Mouse (Mus musculus) lung, postnatal 0 days (tissue): ENCODE results near the gene Gm34653. TPM values are rescaled to one million over a fixed set of nuclear protein-coding genes. Genes with fewer than 3 reads are reported as not detected.
A peak's percentile ranks its signal among the peaks of the same experiment; 100 is the strongest.

Experiments
- ATAC-seq: fragments of 200-750 bp; cut with Nextera tagmentation; 2 replicates; pipeline ENCODE4 v1.8.0; 2017; ENCODE audit warnings: moderate library complexity
- DNase-seq: peaks from one replicate; pipeline ENCODE4 v3.0.0-alpha.2; 2016; ENCODE audit warnings: low spot score
- H3K27ac ChIP-seq: fragments of 300-500 bp; sonication (generic); 2 replicates; pipeline ENCODE4 v1.5.1; 2014; ENCODE audit warnings: antibody characterized with exemption, mild to moderate bottlenecking, low read length, mixed read lengths
- H3K27me3 ChIP-seq: fragments of 300-500 bp; sonication (generic); replicated peaks from 2 replicates; pipeline ENCODE4 v1.6.1; 2014; ENCODE audit warnings: low read length, mixed read lengths; ENCODE audit not compliant: insufficient read depth
- H3K36me3 ChIP-seq: fragments of 300-500 bp; sonication (generic); 2 replicates; pipeline ENCODE4 v1.6.1; 2014; ENCODE audit warnings: low read length, mixed read lengths; ENCODE audit not compliant: insufficient read depth
- H3K4me1 ChIP-seq: fragments of 300-500 bp; sonication (generic); 2 replicates; pipeline ENCODE4 v1.6.1; 2014; ENCODE audit warnings: antibody characterized with exemption, low read depth, low read length, mixed read lengths; ENCODE audit not compliant: insufficient read depth
- H3K4me2 ChIP-seq: fragments of 300-500 bp; sonication (generic); replicated peaks from 2 replicates; pipeline ENCODE4 v1.6.1; 2014; ENCODE audit warnings: low read depth, mild to moderate bottlenecking, low read length, moderate library complexity, mixed read lengths
- H3K4me3 ChIP-seq: fragments of 300-500 bp; sonication (generic); 2 replicates; pipeline ENCODE4 v1.5.1; 2014; ENCODE audit warnings: low read depth, low read length
- H3K9ac ChIP-seq: fragments of 300-500 bp; sonication (generic); replicated peaks from 2 replicates; pipeline ENCODE4 v1.6.1; 2014; ENCODE audit warnings: low read depth, mild to moderate bottlenecking
- H3K9me3 ChIP-seq: fragments of 300-500 bp; sonication (generic); 2 replicates; pipeline ENCODE4 v1.6.1; 2016; ENCODE audit warnings: low read length, mixed read lengths
- CTCF ChIP-seq: IDR thresholded peaks from 2 replicates; pipeline ENCODE4 v1.5.1; 2016; ENCODE audit warnings: antibody characterized with exemption, mild to moderate bottlenecking
- EP300 ChIP-seq: IDR thresholded peaks from 2 replicates; pipeline ENCODE4 v1.6.1; 2016; ENCODE audit warnings: antibody characterized with exemption, mild to moderate bottlenecking, control low read depth
- WGBS: fragments of 180-500 bp; shearing (Covaris S2); extraction: QIAGEN DNeasy Blood & Tissue Kit; methylation state at CpG from one replicate; pipeline ENCODE4 v1.1.7; 2014; 5-methylcytosine and 5-hydroxymethylcytosine counted together
- polyA plus RNA-seq: library from polyadenylated mRNA; unstranded; fragments of >200 nt; fragmentation: Nextera tagmentation; extraction: Ambion mirVana; gene quantifications from 2 replicates; pipeline ENCODE4 v1.2.1, GENCODE M21; 2015

Gm34653 gene
- polyA plus RNA-seq, 1 experiment from 2014 or later: not detected

GRCm38 (mm10) chr2:34874271-34874670, 41.5 kb downstream of the Gm34653 start, which contains the start of gene Cutal:
Cutal (plus strand) TSS chr2:34874396.
- Histone ChIP-seq H3K4me2 (peak within 1 kb of the TSS; percentile 64), H3K9ac (peak within 1 kb of the TSS; percentile 48; the same call in 1 of the 2 replicates), H3K27me3 (no peaks in the 10 kb centered on the region), H3K9me3 (no peaks in the 10 kb centered on the region), H3K36me3 (no peaks in the 10 kb centered on the region), H3K4me1 (peaks cover 6% of the 10 kb centered on the region; the same call in 1 of the 2 replicates), H3K4me3 (peak within 1 kb of the TSS; percentile 36), H3K27ac (peak within 1 kb of the TSS; percentile 82)
- WGBS: 4% methylated on average over 14 of the region's 14 CpGs
- TF ChIP-seq EP300 (no peak), CTCF (no peak)
- DNase-seq (peak; percentile 69), ATAC-seq (peak; percentile 21)

- H3K27me3 ChIP-seq: no peaks in the 10 kb centered on the region
Measured at GRCm38 (mm10) chr2:34874816-34875345, 42.1 kb downstream of the Gm34653 start, which contains the start of gene Psmd5. Psmd5 (minus strand) TSS chr2:34874968.

GRCm38 (mm10) chr2:34880054-34880453, 47.2 kb downstream of the Gm34653 start:
- Histone ChIP-seq H3K36me3 (no peaks in the 10 kb centered on the region), H3K4me3 (no peak overlapping the region), H3K27me3 (no peaks in the 10 kb centered on the region), H3K4me2 (no peak overlapping the region), H3K27ac (no peak overlapping the region), H3K9me3 (no peaks in the 10 kb centered on the region), H3K9ac (no peak overlapping the region), H3K4me1 (no peaks in the 10 kb centered on the region)
- no peak for TF ChIP-seq CTCF
- TF ChIP-seq EP300: no peak
- ATAC-seq (no peak), DNase-seq (no peak)
- 85% methylated on average over 10 of the region's 10 CpGs for WGBS

More at GRCm38 (mm10) chr2:34874816-34875345, 42.1 kb downstream of the Gm34653 start, which contains the start of gene Psmd5:
- H3K27ac ChIP-seq: peak within 1 kb of the TSS; percentile 82
- H3K36me3 ChIP-seq: no peaks in the 10 kb centered on the region
- peak within 1 kb of the TSS; percentile 36 for H3K4me3 ChIP-seq
- ATAC-seq (no peak), DNase-seq (no peak)
- peak within 1 kb of the TSS; percentile 64 for H3K4me2 ChIP-seq
- WGBS: 18% methylated on average over 8 of the region's 8 CpGs
- H3K9me3 ChIP-seq: no peaks in the 10 kb centered on the region
- TF ChIP-seq CTCF: no peak; the same call in 1 of the 2 replicates
- TF ChIP-seq EP300: no peak
- peak within 1 kb of the TSS; percentile 48; the same call in 1 of the 2 replicates for H3K9ac ChIP-seq
- peaks cover 6% of the 10 kb centered on the region; the same call in 1 of the 2 replicates for H3K4me1 ChIP-seq

GRCm38 (mm10) chr2:34882757-34883156, 50.0 kb downstream of the Gm34653 start:
- no peak overlapping the region for H3K4me3 ChIP-seq
- no peaks in the 10 kb centered on the region for H3K36me3 ChIP-seq
- no peak for ATAC-seq
- H3K9ac ChIP-seq: no peak overlapping the region
- no peak for DNase-seq
- 84% methylated on average over 2 of the region's 2 CpGs for WGBS
- H3K4me1 ChIP-seq: no peaks in the 10 kb centered on the region
- no peak overlapping the region for H3K27ac ChIP-seq
- no peaks in the 10 kb centered on the region for H3K27me3 ChIP-seq
- H3K4me2 ChIP-seq: no peak overlapping the region
- no peaks in the 10 kb centered on the region for H3K9me3 ChIP-seq
- TF ChIP-seq EP300: no peak
- no peak for TF ChIP-seq CTCF

GRCm38 (mm10) chr2:34883190-34883589, 50.4 kb downstream of the Gm34653 start:
- Histone ChIP-seq H3K4me3 (no peak overlapping the region), H3K27me3 (no peaks in the 10 kb centered on the region), H3K4me1 (no peaks in the 10 kb centered on the region), H3K36me3 (no peaks in the 10 kb centered on the region), H3K27ac (peak overlapping the region; percentile 40; the same call in 1 of the 2 replicates), H3K4me2 (no peak overlapping the region), H3K9me3 (no peaks in the 10 kb centered on the region), H3K9ac (no peak overlapping the region)
- WGBS: 22% methylated on average over 5 of the region's 5 CpGs
- ATAC-seq (no peak), DNase-seq (no peak)
- TF ChIP-seq CTCF: no peak
- TF ChIP-seq EP300: no peak

GRCm38 (mm10) chr2:34884186-34884585, 51.4 kb downstream of the Gm34653 start:
- Histone ChIP-seq H3K4me1 (no peaks in the 10 kb centered on the region), H3K9me3 (no peaks in the 10 kb centered on the region), H3K36me3 (no peaks in the 10 kb centered on the region), H3K27ac (peak overlapping the region; percentile 40; the same call in 1 of the 2 replicates), H3K9ac (no peak overlapping the region), H3K4me2 (no peak overlapping the region), H3K4me3 (no peak overlapping the region), H3K27me3 (no peaks in the 10 kb centered on the region)
- DNase-seq (peak; percentile 72), ATAC-seq (peak; percentile 68)
- TF ChIP-seq EP300 (peak; percentile 37; the same call in 1 of the 2 replicates), CTCF (no peak)
- 29% methylated on average over 2 of the region's 2 CpGs for WGBS

Other genes starting within 250 kb of the Gm34653 start
- gene Gapvd1, start 77.8 kb upstream of the Gm34653 start, polyA plus RNA-seq: 50.1 and 58.5 TPM in 2 replicates
- gene Hspa5, start 61.0 kb upstream of the Gm34653 start, polyA plus RNA-seq: 372 and 523 TPM in 2 replicates
- gene Rabepk, start 33.1 kb upstream of the Gm34653 start, polyA plus RNA-seq: 18.5 and 19.6 TPM in 2 replicates
- gene Fbxw2, start 6.7 kb upstream of the Gm34653 start, polyA plus RNA-seq: 86.6 and 87.3 TPM in 2 replicates
- 5.4 and 7.2 TPM in 2 replicates for gene Cutal, start 41.4 kb downstream of the Gm34653 start, polyA plus RNA-seq
- 61.2 and 64.7 TPM in 2 replicates for gene Psmd5, start 42.0 kb downstream of the Gm34653 start, polyA plus RNA-seq
- 1.3 and 1.6 TPM in 2 replicates for gene Phf19, start 81.0 kb downstream of the Gm34653 start, polyA plus RNA-seq
- gene Traf1, start 128.8 kb downstream of the Gm34653 start, polyA plus RNA-seq: 61.4 and 67.0 TPM in 2 replicates
- 149 and 172 TPM in 2 replicates for gene Hc, start 228.4 kb downstream of the Gm34653 start, polyA plus RNA-seq